Mouse (Mus musculus): Measurements from ENCODE around the gene Pdcd2. TPM values are rescaled to one million over a fixed set of nuclear protein-coding genes. Genes with fewer than 3 reads are reported as not detected.
"Not testable (repeated sequence)": the region's sequence is repeated elsewhere in the genome, so short reads cannot be mapped to it uniquely, and the experiment has no call there.

Pdcd2 gene
- polyA plus RNA-seq, 1 experiment from 2014 or later: 54.2 TPM

GRCm38 (mm10) chr17:15543868-15544267 is 16.8 kb upstream of the Pdcd2 start:
- not testable (repeated sequence) for H3K4me1 ChIP-seq (ENCODE audit: control insufficient read depth, insufficient read depth, low read length); H3K9ac ChIP-seq (ENCODE audit: low read depth, low read length); H3K27me3 ChIP-seq (ENCODE audit: control insufficient read depth, insufficient read depth, low read length); H3K4me2 ChIP-seq (replicated peaks; ENCODE audit: low read depth, low read length); H3K4me3 ChIP-seq (ENCODE audit: low read length); H3K9me3 ChIP-seq (ENCODE audit: control insufficient read depth, low read length); ATAC-seq (ENCODE audit: low FRiP score, low TSS enrichment); H3K27ac ChIP-seq (ENCODE audit: low read depth, low read length); H3K36me3 ChIP-seq (ENCODE audit: control insufficient read depth, insufficient read depth, low read length)
- WGBS: 71% methylated on average over 3 of the region's 4 CpGs

- no peak overlapping the region for H3K9ac ChIP-seq (ENCODE audit: low read depth, low read length)
- no peak overlapping the region for H3K27ac ChIP-seq (ENCODE audit: low read depth, low read length)
- 69% methylated on average over 4 of the region's 4 CpGs for WGBS
- H3K27me3 ChIP-seq (ENCODE audit: control insufficient read depth, insufficient read depth, low read length): peaks cover 8% of the 10 kb centered on the region
- H3K4me1 ChIP-seq (ENCODE audit: control insufficient read depth, insufficient read depth, low read length): no peaks in the 10 kb centered on the region
- H3K36me3 ChIP-seq (ENCODE audit: control insufficient read depth, insufficient read depth, low read length): no peaks in the 10 kb centered on the region
- no peak for ATAC-seq (ENCODE audit: low FRiP score, low TSS enrichment)
- H3K4me3 ChIP-seq (ENCODE audit: low read length): no peak overlapping the region
- H3K9me3 ChIP-seq (ENCODE audit: control insufficient read depth, low read length): no peaks in the 10 kb centered on the region
- H3K4me2 ChIP-seq (replicated peaks; ENCODE audit: low read depth, low read length): no peak overlapping the region
Observed at GRCm38 (mm10) chr17:15540309-15540708, 13.2 kb upstream of the Pdcd2 start.

GRCm38 (mm10) chr17:15536457-15536904 is 9.4 kb upstream of the Pdcd2 start:
- Histone ChIP-seq H3K9ac (ENCODE audit: low read depth, low read length) (peak overlapping the region; percentile 45), H3K4me2 (replicated peaks; ENCODE audit: low read depth, low read length) (peak overlapping the region; percentile 87), H3K27me3 (ENCODE audit: control insufficient read depth, insufficient read depth, low read length) (peaks cover 10% of the 10 kb centered on the region), H3K4me1 (ENCODE audit: control insufficient read depth, insufficient read depth, low read length) (no peaks in the 10 kb centered on the region), H3K4me3 (ENCODE audit: low read length) (peak overlapping the region; percentile 49), H3K9me3 (ENCODE audit: control insufficient read depth, low read length) (no peaks in the 10 kb centered on the region), H3K36me3 (ENCODE audit: control insufficient read depth, insufficient read depth, low read length) (no peaks in the 10 kb centered on the region), H3K27ac (ENCODE audit: low read depth, low read length) (no peak overlapping the region)
- 0% methylated on average over 30 of the region's 33 CpGs for WGBS
- peak; percentile 73; the same call in 1 of the 2 replicates for ATAC-seq (ENCODE audit: low FRiP score, low TSS enrichment)

GRCm38 (mm10) chr17:15535943-15536342 is 8.8 kb upstream of the Pdcd2 start:
- no peaks in the 10 kb centered on the region for H3K36me3 ChIP-seq (ENCODE audit: control insufficient read depth, insufficient read depth, low read length)
- no peak overlapping the region for H3K27ac ChIP-seq (ENCODE audit: low read depth, low read length)
- ATAC-seq (ENCODE audit: low FRiP score, low TSS enrichment): no peak
- H3K4me3 ChIP-seq (ENCODE audit: low read length): peak overlapping the region; percentile 49
- peaks cover 10% of the 10 kb centered on the region for H3K27me3 ChIP-seq (ENCODE audit: control insufficient read depth, insufficient read depth, low read length)
- 21% methylated on average over 8 of the region's 8 CpGs for WGBS
- H3K4me1 ChIP-seq (ENCODE audit: control insufficient read depth, insufficient read depth, low read length): no peaks in the 10 kb centered on the region
- H3K9ac ChIP-seq (ENCODE audit: low read depth, low read length): peak overlapping the region; percentile 45; the same call in 1 of the 2 replicates
- H3K9me3 ChIP-seq (ENCODE audit: control insufficient read depth, low read length): no peaks in the 10 kb centered on the region
- peak overlapping the region; percentile 87 for H3K4me2 ChIP-seq (replicated peaks; ENCODE audit: low read depth, low read length)

GRCm38 (mm10) chr17:15535162-15535800 is 8.2 kb upstream of the Pdcd2 start:
- H3K4me3 ChIP-seq (ENCODE audit: low read length): no peak overlapping the region
- no peak for ATAC-seq (ENCODE audit: low FRiP score, low TSS enrichment)
- WGBS: 75% methylated on average over 11 of the region's 11 CpGs
- no peak overlapping the region for H3K9ac ChIP-seq (ENCODE audit: low read depth, low read length)
- peaks cover 7% of the 10 kb centered on the region for H3K27me3 ChIP-seq (ENCODE audit: control insufficient read depth, insufficient read depth, low read length)
- no peak overlapping the region for H3K27ac ChIP-seq (ENCODE audit: low read depth, low read length)
- no peaks in the 10 kb centered on the region for H3K36me3 ChIP-seq (ENCODE audit: control insufficient read depth, insufficient read depth, low read length)
- H3K9me3 ChIP-seq (ENCODE audit: control insufficient read depth, low read length): no peaks in the 10 kb centered on the region
- H3K4me1 ChIP-seq (ENCODE audit: control insufficient read depth, insufficient read depth, low read length): no peaks in the 10 kb centered on the region
- H3K4me2 ChIP-seq (replicated peaks; ENCODE audit: low read depth, low read length): no peak overlapping the region

- Histone ChIP-seq H3K27ac (ENCODE audit: low read depth, low read length) (no peak overlapping the region), H3K27me3 (ENCODE audit: control insufficient read depth, insufficient read depth, low read length) (peaks cover under 1% of the 10 kb centered on the region; the same call in 1 of the 2 replicates)
- WGBS: 15% methylated on average over 5 of the region's 5 CpGs
Observed at GRCm38 (mm10) chr17:15530141-15530540, 3.0 kb upstream of the Pdcd2 start.

GRCm38 (mm10) chr17:15528887-15529286 is 1.8 kb upstream of the Pdcd2 start:
- no peak for ATAC-seq (ENCODE audit: low FRiP score, low TSS enrichment)
- no peaks in the 10 kb centered on the region for H3K9me3 ChIP-seq (ENCODE audit: control insufficient read depth, low read length)
- H3K9ac ChIP-seq (ENCODE audit: low read depth, low read length): no peak overlapping the region
- no peak overlapping the region for H3K27ac ChIP-seq (ENCODE audit: low read depth, low read length)
- H3K4me2 ChIP-seq (replicated peaks; ENCODE audit: low read depth, low read length): no peak overlapping the region
- no peaks in the 10 kb centered on the region for H3K27me3 ChIP-seq (ENCODE audit: control insufficient read depth, insufficient read depth, low read length)
- no peak overlapping the region for H3K4me3 ChIP-seq (ENCODE audit: low read length)
- 74% methylated on average over 2 of the region's 2 CpGs for WGBS
- H3K4me1 ChIP-seq (ENCODE audit: control insufficient read depth, insufficient read depth, low read length): no peaks in the 10 kb centered on the region; the same call in 1 of the 2 replicates
- H3K36me3 ChIP-seq (ENCODE audit: control insufficient read depth, insufficient read depth, low read length): peaks cover 14% of the 10 kb centered on the region; the same call in 1 of the 2 replicates

More at GRCm38 (mm10) chr17:15530141-15530540, 3.0 kb upstream of the Pdcd2 start:
- Histone ChIP-seq H3K4me2 (replicated peaks; ENCODE audit: low read depth, low read length) (no peak overlapping the region), H3K4me1 (ENCODE audit: control insufficient read depth, insufficient read depth, low read length) (no peaks in the 10 kb centered on the region; the same call in 1 of the 2 replicates), H3K9ac (ENCODE audit: low read depth, low read length) (no peak overlapping the region), H3K4me3 (ENCODE audit: low read length) (no peak overlapping the region), H3K9me3 (ENCODE audit: control insufficient read depth, low read length) (no peaks in the 10 kb centered on the region), H3K36me3 (ENCODE audit: control insufficient read depth, insufficient read depth, low read length) (peaks cover 1% of the 10 kb centered on the region; the same call in 1 of the 2 replicates)
- ATAC-seq (ENCODE audit: low FRiP score, low TSS enrichment): no peak

GRCm38 (mm10) chr17:15527811-15528136 is 673 bp upstream of the Pdcd2 start:
- Histone ChIP-seq H3K27me3 (ENCODE audit: control insufficient read depth, insufficient read depth, low read length) (no peaks in the 10 kb centered on the region), H3K9me3 (ENCODE audit: control insufficient read depth, low read length) (no peaks in the 10 kb centered on the region), H3K4me1 (ENCODE audit: control insufficient read depth, insufficient read depth, low read length) (no peaks in the 10 kb centered on the region; the same call in 1 of the 2 replicates), H3K4me2 (replicated peaks; ENCODE audit: low read depth, low read length) (peak overlapping the region; percentile 72), H3K36me3 (ENCODE audit: control insufficient read depth, insufficient read depth, low read length) (peaks cover 24% of the 10 kb centered on the region; the same call in 1 of the 2 replicates), H3K9ac (ENCODE audit: low read depth, low read length) (peak overlapping the region; percentile 83), H3K27ac (ENCODE audit: low read depth, low read length) (no peak overlapping the region), H3K4me3 (ENCODE audit: low read length) (peak overlapping the region; percentile 84)
- no peak for ATAC-seq (ENCODE audit: low FRiP score, low TSS enrichment)
- WGBS: 51% methylated on average over 3 of the region's 3 CpGs

- H3K27ac ChIP-seq (ENCODE audit: low read depth, low read length): no peak overlapping the region; the same call in 1 of the 2 replicates
- no peaks in the 10 kb centered on the region for H3K27me3 ChIP-seq (ENCODE audit: control insufficient read depth, insufficient read depth, low read length)
- H3K9me3 ChIP-seq (ENCODE audit: control insufficient read depth, low read length): no peaks in the 10 kb centered on the region
- H3K4me1 ChIP-seq (ENCODE audit: control insufficient read depth, insufficient read depth, low read length): no peaks in the 10 kb centered on the region; the same call in 1 of the 2 replicates
- H3K4me2 ChIP-seq (replicated peaks; ENCODE audit: low read depth, low read length): peak overlapping the region; percentile 72
- ATAC-seq (ENCODE audit: low FRiP score, low TSS enrichment): no peak
- 10% methylated on average over 10 of the region's 10 CpGs for WGBS
- H3K9ac ChIP-seq (ENCODE audit: low read depth, low read length): peak overlapping the region; percentile 83
- H3K4me3 ChIP-seq (ENCODE audit: low read length): peak overlapping the region; percentile 84
- peaks cover 37% of the 10 kb centered on the region for H3K36me3 ChIP-seq (ENCODE audit: control insufficient read depth, insufficient read depth, low read length)
Observed at GRCm38 (mm10) chr17:15526304-15526703, 797 bp downstream of the Pdcd2 start.

All from kidney, embryonic 14.5 days (tissue).